Mouse (Mus musculus) thymus, postnatal 25 days (tissue): Measurements from ENCODE around the gene Podn.
A peak's percentile ranks its signal among the peaks of the same experiment; 100 is the strongest.
"Not testable (repeated sequence)": the region's sequence is repeated elsewhere in the genome, so short reads cannot be mapped to it uniquely, and the experiment has no call there.

ENCODE experiments used
- DNase-seq: peaks from one replicate; pipeline ENCODE4 v3.0.0; 2022

Podn gene

GRCm38 (mm10) chr4:108096345-108096744 is at the start of gene Podn:
Gene Podn (minus strand): TSS chr4:108096445.
- no peak for DNase-seq

GRCm38 (mm10) chr4:108145554-108145953 is 49.3 kb upstream of the Podn start:
- DNase-seq: not testable (repeated sequence)

GRCm38 (mm10) chr4:108144880-108145279 is 48.6 kb upstream of the Podn start, which contains the start of gene Scp2:
Gene Scp2 (minus strand): TSS chr4:108144998.
- no peak for DNase-seq

- DNase-seq: no peak
These were observed 47.5 kb upstream of the Podn start for GRCm38 (mm10) chr4:108143778-108144177.

GRCm38 (mm10) chr4:108143178-108143577 is 46.9 kb upstream of the Podn start:
- DNase-seq: not testable (repeated sequence)

GRCm38 (mm10) chr4:108136938-108137337 is 40.7 kb upstream of the Podn start:
- DNase-seq: no peak

- no peak for DNase-seq
These were observed 34.2 kb upstream of the Podn start for GRCm38 (mm10) chr4:108130452-108130851.

GRCm38 (mm10) chr4:108128339-108128738 is 32.1 kb upstream of the Podn start:
- DNase-seq: no peak

GRCm38 (mm10) chr4:108127516-108127915 is 31.3 kb upstream of the Podn start:
- no peak for DNase-seq

GRCm38 (mm10) chr4:108126260-108126659 is 30.0 kb upstream of the Podn start:
- no peak for DNase-seq

- DNase-seq: no peak
These were observed 27.9 kb upstream of the Podn start for GRCm38 (mm10) chr4:108124104-108124503.

GRCm38 (mm10) chr4:108117924-108118876 is 22.0 kb upstream of the Podn start:
- peak; percentile 90 for DNase-seq

GRCm38 (mm10) chr4:108117488-108117887 is 21.2 kb upstream of the Podn start:
- DNase-seq: no peak

GRCm38 (mm10) chr4:108116466-108116865 is 20.2 kb upstream of the Podn start:
- DNase-seq: no peak

- DNase-seq: no peak
These were observed 14.5 kb upstream of the Podn start for GRCm38 (mm10) chr4:108110706-108111105.

- DNase-seq: no peak
These were observed 13.5 kb upstream of the Podn start for GRCm38 (mm10) chr4:108109728-108110127.

GRCm38 (mm10) chr4:108092741-108093397 is 3.4 kb downstream of the Podn start:
- DNase-seq: no peak

- DNase-seq: no peak
These were observed 12.3 kb downstream of the Podn start for GRCm38 (mm10) chr4:108083993-108084392.

GRCm38 (mm10) chr4:108083032-108083735 is 13.1 kb downstream of the Podn start:
- DNase-seq: no peak

GRCm38 (mm10) chr4:108082401-108082806 is 13.8 kb downstream of the Podn start:
- no peak for DNase-seq

GRCm38 (mm10) chr4:108080876-108081275 is 15.4 kb downstream of the Podn start:
- no peak for DNase-seq

- no peak for DNase-seq
These were observed 16.5 kb downstream of the Podn start for GRCm38 (mm10) chr4:108079762-108080161.

GRCm38 (mm10) chr4:108079191-108079590 is 17.1 kb downstream of the Podn start:
- DNase-seq: not testable (repeated sequence)
